Mouse (Mus musculus) megakaryocyte, embryonic 14.5 days (primary cell): Measurements from ENCODE around the gene Gadd45gip1. TPM values are rescaled to one million over a fixed set of nuclear protein-coding genes. Genes with fewer than 3 reads are reported as not detected.
"Not testable (repeated sequence)": the region's sequence is repeated elsewhere in the genome, so short reads cannot be mapped to it uniquely, and the experiment has no call there.

ENCODE experiments used
- H3K27me3 ChIP-seq: replicated peaks from 2 replicates; pipeline ENCODE3; 2012; ENCODE audit warnings: inconsistent platforms
- H3K36me3 ChIP-seq: replicated peaks from 2 replicates; pipeline ENCODE3; 2012; ENCODE audit warnings: low read length, inconsistent platforms, mixed read lengths
- H3K4me1 ChIP-seq: 2 replicates; pipeline ENCODE4 v1.6.1; 2012; ENCODE audit warnings: inconsistent platforms
- H3K4me3 ChIP-seq: replicated peaks from 2 replicates; pipeline ENCODE3; 2012; ENCODE audit warnings: moderate library complexity, mild to moderate bottlenecking, inconsistent platforms
- H3K9me3 ChIP-seq: 2 replicates; pipeline ENCODE4 v1.6.1; 2012; ENCODE audit warnings: inconsistent platforms
- FLI1 ChIP-seq: IDR thresholded peaks from 2 replicates; pipeline ENCODE4 v1.6.1; 2012; ENCODE audit warnings: low read length, inconsistent platforms, mixed read lengths
- GATA1 ChIP-seq: IDR thresholded peaks from 3 replicates; pipeline ENCODE4 v1.6.1; 2012; ENCODE audit warnings: mixed read lengths, low read length, inconsistent platforms, borderline replicate concordance
- polyA plus RNA-seq: library from polyadenylated mRNA; stranded (reverse); fragments of >175 nt; gene quantifications from 2 replicates; pipeline ENCODE4 v1.2.3, GENCODE M21; 2012; ENCODE audit warnings: low replicate concordance; ENCODE audit not compliant: insufficient read depth

The Gadd45gip1 gene
- polyA plus RNA-seq, 1 experiment, result 49.3 TPM

DNA sequence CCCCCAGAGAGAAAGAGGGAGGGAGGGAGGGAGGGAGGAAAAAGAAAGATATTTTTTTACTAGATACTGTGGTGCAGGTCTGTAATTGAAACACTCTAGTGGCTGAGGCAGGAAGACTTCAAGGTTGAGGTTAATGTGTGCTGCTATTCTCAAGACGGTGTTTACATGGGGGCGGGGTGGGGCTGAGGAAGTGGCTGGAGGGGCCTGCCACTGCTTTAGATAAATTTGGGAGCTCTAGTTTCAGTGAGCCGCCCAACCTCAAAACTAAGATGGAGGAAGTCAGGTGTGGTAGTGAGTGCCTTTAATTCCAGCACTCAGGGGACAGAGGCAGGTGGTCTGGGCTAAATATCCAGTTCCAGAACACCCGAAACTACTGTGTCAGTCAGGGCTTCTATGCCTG lies 5.7 kb upstream of the Gadd45gip1 start:
- TF ChIP-seq GATA1, result no peak
- TF ChIP-seq FLI1, result no peak
- H3K4me3 ChIP-seq, result peak overlapping the region; percentile 59
- H3K4me1 ChIP-seq, result peaks cover 37% of the 10 kb centered on the region

DNA sequence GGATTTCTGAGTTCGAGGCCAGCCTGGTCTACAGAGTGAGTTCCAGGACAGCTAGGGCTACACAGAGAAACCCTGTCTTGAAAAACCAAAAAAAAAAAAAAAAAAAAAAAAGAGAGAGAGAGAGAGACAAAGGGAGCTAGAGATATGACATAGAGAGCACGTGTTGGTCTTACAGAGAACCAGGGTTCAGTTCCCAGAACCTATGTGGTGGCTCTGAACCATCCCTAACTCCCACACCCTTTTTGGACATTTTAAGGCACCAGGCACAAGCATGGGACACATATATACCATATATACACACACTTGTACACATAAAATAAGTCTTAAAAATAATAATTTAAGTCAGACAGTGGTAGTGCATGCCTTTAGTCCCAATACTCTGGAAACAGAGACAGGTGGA lies 4.8 kb upstream of the Gadd45gip1 start:
- H3K9me3 ChIP-seq, H3K27me3 ChIP-seq, H3K4me3 ChIP-seq, H3K36me3 ChIP-seq: not testable (repeated sequence)
- peaks cover 37% of the 10 kb centered on the region for H3K4me1 ChIP-seq

More for the DNA sequence above, 5.7 kb upstream of the Gadd45gip1 start:
- H3K27me3 ChIP-seq, result peaks cover 9% of the 10 kb centered on the region
- H3K9me3 ChIP-seq, result no peaks in the 10 kb centered on the region
- peaks cover 3% of the 10 kb centered on the region for H3K36me3 ChIP-seq

DNA sequence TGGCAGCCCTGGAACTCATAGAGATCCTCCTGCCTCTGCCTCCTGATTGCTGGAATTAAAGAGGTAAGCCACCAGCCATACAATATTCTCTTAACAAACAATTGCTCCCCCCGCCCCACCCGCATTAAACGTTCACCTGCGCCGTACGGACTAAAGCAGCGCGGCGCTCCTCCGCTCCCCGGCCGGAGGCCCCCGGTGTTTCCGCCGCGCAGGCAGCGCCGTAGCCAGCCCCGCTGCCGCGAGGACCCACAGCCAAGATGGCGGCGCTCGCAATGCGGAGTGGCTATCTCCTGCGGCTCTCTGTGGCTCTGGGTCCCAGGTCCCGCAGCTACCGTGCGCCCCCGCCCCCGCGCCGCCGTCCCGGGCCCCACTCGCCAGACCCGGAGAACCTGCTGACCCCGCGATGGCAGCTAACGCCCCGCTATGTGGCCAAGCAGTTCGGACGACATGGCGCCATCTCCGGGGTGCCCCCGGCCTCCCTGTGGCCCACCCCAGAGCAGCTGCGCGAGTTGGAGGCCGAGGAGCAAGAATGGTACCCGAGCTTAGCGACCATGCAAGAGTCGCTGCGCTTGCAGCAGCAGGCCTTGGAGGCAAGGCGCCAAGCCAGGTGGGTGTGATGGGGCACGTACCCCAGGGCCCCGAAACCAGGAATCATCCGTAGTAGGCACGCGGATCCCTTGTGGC lies 854 bp downstream of the Gadd45gip1 start:
- no peaks in the 10 kb centered on the region for H3K27me3 ChIP-seq
- no peaks in the 10 kb centered on the region for H3K9me3 ChIP-seq
- H3K4me3 ChIP-seq, result peak overlapping the region; percentile 98
- no peak for TF ChIP-seq GATA1
- no peak for TF ChIP-seq FLI1
- peaks cover 43% of the 10 kb centered on the region for H3K36me3 ChIP-seq
- H3K4me1 ChIP-seq, result peaks cover 34% of the 10 kb centered on the region

DNA sequence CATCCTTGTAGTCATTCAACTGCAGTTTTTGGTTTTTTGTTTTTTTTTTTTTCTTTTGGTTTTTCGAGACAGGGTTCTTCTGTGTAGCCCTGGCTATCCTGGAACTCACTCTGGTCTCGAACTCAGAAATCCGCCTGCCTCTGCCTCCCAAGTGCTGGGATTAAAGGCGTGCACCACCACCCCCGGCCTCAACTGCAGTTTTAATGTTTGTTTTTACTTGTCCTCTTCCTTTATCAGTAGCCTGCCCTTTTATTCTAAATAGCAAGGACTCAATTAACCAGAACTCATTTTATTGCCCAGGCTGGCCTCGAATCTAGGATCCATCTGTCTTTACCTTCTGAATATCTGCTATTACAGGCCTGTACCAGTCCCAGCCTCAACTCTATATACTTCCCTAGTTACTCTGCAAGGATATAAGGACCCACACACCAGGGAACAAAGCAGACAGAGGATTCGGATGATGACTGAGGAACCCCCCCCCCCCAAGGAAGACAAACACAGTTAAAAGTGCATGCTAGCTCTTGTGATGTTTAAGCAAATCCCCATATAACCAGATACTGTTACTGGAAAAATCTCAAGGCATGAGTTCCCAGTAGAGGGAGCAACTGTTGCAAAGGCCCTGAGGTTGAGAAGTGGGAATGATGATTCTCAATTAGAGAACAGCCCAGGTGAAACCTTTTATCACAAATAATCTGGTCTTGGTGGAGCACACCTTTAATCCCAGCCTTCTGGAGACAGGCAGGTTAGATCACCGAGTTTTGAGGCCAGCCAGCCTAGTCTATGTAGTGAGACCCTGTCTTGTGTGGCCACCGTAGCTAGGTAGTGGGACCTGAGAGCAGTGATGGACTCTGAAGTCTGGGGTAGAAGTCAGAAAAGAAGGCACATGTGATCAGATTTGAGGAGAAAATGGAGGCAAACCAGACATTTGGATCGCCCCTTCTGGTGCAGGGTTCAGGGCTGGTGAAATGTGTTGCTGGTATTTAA lies 1.7 kb downstream of the Gadd45gip1 start:
- no peaks in the 10 kb centered on the region for H3K9me3 ChIP-seq
- H3K36me3 ChIP-seq, result peaks cover 52% of the 10 kb centered on the region
- H3K4me1 ChIP-seq, result peaks cover 36% of the 10 kb centered on the region
- peak overlapping the region; percentile 98 for H3K4me3 ChIP-seq
- TF ChIP-seq GATA1 (no peak), FLI1 (no peak)
- H3K27me3 ChIP-seq, result no peaks in the 10 kb centered on the region

DNA sequence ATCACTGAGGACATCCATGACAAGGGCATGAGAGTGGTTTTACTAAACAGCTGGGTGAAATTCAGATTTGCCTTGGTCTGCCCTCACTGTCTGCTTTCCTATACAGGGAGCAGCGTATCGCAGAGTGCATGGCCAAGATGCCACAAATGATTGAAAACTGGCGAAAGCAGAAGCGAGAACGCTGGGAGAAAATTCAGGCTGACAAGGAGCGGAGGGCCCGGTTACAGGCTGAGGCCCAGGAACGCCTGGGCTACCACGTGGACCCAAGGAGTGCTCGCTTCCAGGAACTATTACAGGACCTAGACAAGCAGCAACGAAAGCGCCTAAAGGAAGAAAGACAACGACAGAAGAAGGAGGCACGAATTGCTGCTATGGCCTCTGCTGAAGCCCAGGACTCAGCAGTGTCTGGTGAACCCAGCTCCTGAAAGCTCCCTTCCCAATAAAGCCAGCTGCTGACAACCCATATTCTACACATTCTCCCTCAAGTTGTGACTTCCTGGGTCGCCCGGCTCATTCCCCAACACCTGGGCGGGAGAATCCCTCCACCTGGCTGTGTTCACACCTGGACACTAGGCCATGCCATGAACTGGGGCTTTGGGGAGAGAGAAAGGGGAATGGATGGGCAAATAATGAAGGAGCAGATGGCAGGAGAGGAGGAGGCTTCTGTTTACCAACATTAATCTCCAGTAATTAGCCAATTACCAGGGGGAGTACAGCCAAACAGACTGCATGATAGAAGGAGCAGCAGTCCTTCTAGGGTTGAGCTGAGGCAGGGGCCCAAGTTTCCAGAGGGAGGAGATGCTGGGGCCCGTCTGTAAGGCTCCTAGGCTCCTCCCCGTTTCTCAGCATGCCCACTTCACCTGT lies 2.9 kb downstream of the Gadd45gip1 start:
- H3K9me3 ChIP-seq, result no peaks in the 10 kb centered on the region
- peaks cover 63% of the 10 kb centered on the region for H3K36me3 ChIP-seq
- H3K4me1 ChIP-seq, result peaks cover 48% of the 10 kb centered on the region
- no peak overlapping the region for H3K4me3 ChIP-seq
- TF ChIP-seq FLI1, result no peak
- TF ChIP-seq GATA1, result no peak
- H3K27me3 ChIP-seq, result no peaks in the 10 kb centered on the region

DNA sequence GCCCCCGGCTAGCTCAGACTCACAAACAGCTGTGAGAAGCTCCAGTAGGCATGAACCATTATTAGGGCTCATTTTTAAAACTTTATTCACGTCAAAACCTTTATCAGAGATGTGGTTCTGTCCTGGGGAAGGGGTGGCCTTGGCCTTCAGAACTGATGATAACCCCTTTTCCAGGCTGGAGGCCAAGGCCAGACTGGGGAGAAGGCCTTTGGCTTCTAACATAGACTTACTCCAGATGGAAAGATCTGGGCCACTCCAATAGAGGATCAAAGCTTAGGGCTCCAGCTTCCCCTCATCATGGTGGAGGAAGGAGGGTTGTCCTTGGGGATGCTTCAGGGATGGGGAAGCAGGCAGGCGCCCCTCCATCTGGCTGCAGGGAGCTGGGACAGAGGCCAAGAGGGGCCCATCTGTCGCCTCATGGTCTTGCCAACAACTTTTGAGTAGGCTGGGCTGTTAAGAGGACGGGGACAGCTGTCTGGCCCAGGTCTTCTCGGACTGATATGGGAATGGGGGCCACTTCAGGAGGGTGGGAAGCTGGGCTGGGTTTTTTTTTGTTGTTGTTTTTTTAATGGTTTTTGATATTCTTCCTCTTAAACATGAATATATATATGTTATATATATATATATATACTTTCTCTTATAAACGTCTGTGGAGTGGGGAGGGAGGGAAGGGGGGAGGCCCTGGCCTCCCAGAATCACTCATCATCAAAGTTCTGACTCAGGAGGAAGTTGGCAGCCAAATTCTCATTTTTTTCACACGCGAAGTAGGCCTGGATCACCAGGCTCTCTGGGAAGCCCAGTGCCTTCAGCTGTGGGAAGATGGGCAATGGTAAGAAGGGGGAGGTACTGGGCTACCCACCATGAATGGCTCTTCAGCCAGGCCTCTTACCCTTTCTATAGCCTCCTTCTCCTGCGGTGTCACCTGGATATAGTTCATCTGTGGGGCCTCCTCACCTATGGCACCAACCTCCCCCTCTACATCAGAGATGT lies 3.8 kb downstream of the Gadd45gip1 start:
- no peak for TF ChIP-seq FLI1
- TF ChIP-seq GATA1, result no peak
- H3K4me3 ChIP-seq, result no peak overlapping the region
- no peaks in the 10 kb centered on the region for H3K9me3 ChIP-seq
- H3K4me1 ChIP-seq, result peaks cover 53% of the 10 kb centered on the region
- peaks cover 61% of the 10 kb centered on the region for H3K36me3 ChIP-seq
- no peaks in the 10 kb centered on the region for H3K27me3 ChIP-seq

DNA sequence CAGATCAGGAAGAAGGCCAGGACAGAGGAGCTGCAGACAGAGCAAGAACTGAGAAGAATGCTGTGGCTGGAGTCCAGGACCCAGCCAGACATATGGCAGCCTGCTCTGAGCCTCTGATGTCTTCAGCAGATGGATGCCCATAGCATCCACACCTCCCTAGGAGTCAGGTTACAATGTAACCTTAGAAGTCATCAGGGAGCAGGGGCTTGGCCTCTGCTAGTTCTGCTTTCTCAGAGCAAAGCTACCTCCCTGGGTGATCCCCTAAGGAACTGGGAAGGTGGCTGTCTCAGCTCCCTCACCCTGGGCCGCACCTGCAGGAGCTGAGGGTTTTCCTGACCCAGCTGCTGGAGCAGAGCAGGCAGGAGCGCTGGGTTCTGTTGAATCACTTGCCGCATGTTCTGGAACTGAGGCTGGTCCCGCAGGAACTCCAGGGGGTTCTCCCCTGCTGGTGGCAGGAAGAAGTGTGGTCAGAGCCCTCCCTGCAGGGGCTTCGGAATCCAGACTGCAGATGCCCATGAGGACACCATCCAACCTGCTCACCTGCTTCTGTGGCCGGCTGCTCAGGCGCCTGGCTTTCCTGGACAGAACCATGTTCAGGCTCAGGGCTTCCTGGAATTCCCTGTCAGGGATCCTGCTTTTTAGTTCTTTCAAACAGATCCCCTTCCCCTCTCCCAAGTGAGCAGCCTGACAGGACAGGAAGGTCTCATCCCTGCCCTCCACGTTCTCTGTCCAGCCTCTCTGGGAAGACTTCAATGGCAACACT lies 6.0 kb downstream of the Gadd45gip1 start:
- TF ChIP-seq GATA1 (no peak), FLI1 (no peak)
- Histone ChIP-seq H3K9me3 (no peaks in the 10 kb centered on the region), H3K4me3 (no peak overlapping the region), H3K36me3 (peaks cover 74% of the 10 kb centered on the region), H3K27me3 (no peaks in the 10 kb centered on the region), H3K4me1 (peaks cover 62% of the 10 kb centered on the region)

DNA sequence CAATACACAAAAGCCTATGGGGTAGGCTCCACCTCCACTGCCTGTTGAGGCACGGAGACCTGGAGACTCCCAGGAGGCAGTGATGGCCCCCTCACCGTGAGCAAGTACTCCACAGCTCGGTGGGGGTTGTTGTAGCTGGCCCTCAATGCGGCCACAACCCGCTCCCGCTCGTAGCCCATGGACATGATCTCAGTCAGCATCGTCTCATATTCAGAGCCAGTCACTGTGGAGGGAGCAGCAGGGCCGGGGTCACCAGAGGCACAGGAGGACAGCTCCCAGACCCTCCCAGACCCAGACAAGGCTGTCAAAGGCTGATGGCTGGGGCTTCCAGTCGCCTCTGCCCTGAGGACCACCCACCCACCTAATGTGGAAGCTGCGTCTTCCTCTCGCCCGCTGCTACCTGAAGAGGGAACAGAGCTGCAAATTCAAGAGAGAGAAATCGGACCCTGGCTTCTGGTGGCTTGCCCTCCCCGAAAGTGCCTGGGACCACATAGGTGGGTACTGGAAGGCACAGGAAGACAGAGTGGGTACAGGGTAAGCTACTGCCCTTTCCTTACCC lies 6.7 kb downstream of the Gadd45gip1 start:
- Histone ChIP-seq H3K4me1 (peaks cover 62% of the 10 kb centered on the region), H3K27me3 (no peaks in the 10 kb centered on the region), H3K4me3 (no peak overlapping the region), H3K36me3 (peaks cover 80% of the 10 kb centered on the region), H3K9me3 (no peaks in the 10 kb centered on the region)
- TF ChIP-seq FLI1, result no peak
- no peak for TF ChIP-seq GATA1
